ENCODE assay signal across 8 mouse cellular contexts in genomic region chr15:100754805-100755497, GRCm38 (mm10). TPM values are rescaled to one million over a fixed set of nuclear protein-coding genes. Genes with fewer than 3 reads are reported as not detected.
A peak's percentile ranks its signal among the peaks of the same experiment; 100 is the strongest.
DNase-seq lines count a peak whose midpoint lies in the region; ATAC-seq and TF ChIP-seq lines count a peak whose summit lies in the region.

No protein-coding gene starts in this region.

- intact Hi-C loops in heart, postnatal 10 days (cut with DNase I), result loop anchor here (5.0 kb wide), 2 partner anchors 242 to 287 kb away; no protein-coding TSS in a partner anchor

- no peak overlapping the region for H3K27ac ChIP-seq in midbrain, embryonic 12.5 days (replicated peaks)
- no peak overlapping the region for H3K27ac ChIP-seq in midbrain, embryonic 10.5 days (replicated peaks)
- H3K27ac ChIP-seq in bone marrow macrophage, adult 2 months (ENCODE audit: insufficient read depth, low read depth, low read length), result no peak overlapping the region

- 0 out of 2 replicates have a peak overlapping the region, but pooled peaks have one; percentile 11 for H3K9ac ChIP-seq in midbrain, embryonic 12.5 days (replicated peaks)

- TF ChIP-seq CTCF in bone marrow macrophage, adult 2 months (IDR thresholded peaks at IDR 0.05; ENCODE audit: low read depth, low read length), result 0 out of 2 replicates have a peak, but pooled peaks have one; percentile 27

- no peak for TF ChIP-seq POLR2A in bone marrow macrophage, adult 2 months (IDR thresholded peaks at IDR 0.05; ENCODE audit: borderline replicate concordance, low read depth, low read length)

- H3K4me3 ChIP-seq in midbrain, embryonic 12.5 days, result no peak overlapping the region
- H3K4me3 ChIP-seq in midbrain, embryonic 10.5 days, result no peak overlapping the region
- no peak overlapping the region; the same call in 1 of the 2 replicates for H3K4me3 ChIP-seq in bone marrow macrophage, adult 2 months (ENCODE audit: insufficient read depth, low read length)

- H3K36me3 ChIP-seq in midbrain, embryonic 12.5 days, result no peaks in the 10 kb centered on the region
- no peaks in the 10 kb centered on the region for H3K36me3 ChIP-seq in midbrain, embryonic 10.5 days

- peaks cover 13% of the 10 kb centered on the region for H3K4me1 ChIP-seq in midbrain, embryonic 12.5 days
- H3K4me1 ChIP-seq in midbrain, embryonic 10.5 days, result peaks cover 24% of the 10 kb centered on the region
- peaks cover 19% of the 10 kb centered on the region for H3K4me1 ChIP-seq in bone marrow macrophage, adult 2 months (ENCODE audit: control insufficient read depth, insufficient read depth, low read length)

- 0 out of 2 replicates have a peak overlapping the region, but pooled peaks have one; percentile 13 for H3K4me2 ChIP-seq in midbrain, embryonic 12.5 days (replicated peaks)

- ATAC-seq in midbrain, embryonic 12.5 days (ENCODE audit: low FRiP score, low read depth), result no peak

- DNase-seq in midbrain, embryonic 10.5 days (ENCODE audit: low spot score), result no peak
- peak; percentile 45 to 55 for DNase-seq in heart, postnatal 10 days
- DNase-seq in kidney, postnatal 36 days, result peak; percentile 76 to 77
- DNase-seq in naive thymus-derived CD4-positive, alpha-beta T cell, adult 2 months (ENCODE audit: low read depth), result peak; percentile 92
- DNase-seq in layer of hippocampus, postnatal 36 days, result no peak
- no peak for DNase-seq in layer of hippocampus, postnatal 14 days (ENCODE audit: low spot score in 2 of 2)

- no peaks in the 10 kb centered on the region for H3K9me3 ChIP-seq in midbrain, embryonic 12.5 days
- no peaks in the 10 kb centered on the region for H3K9me3 ChIP-seq in midbrain, embryonic 10.5 days (replicated peaks)

- WGBS in midbrain, embryonic 12.5 days, result 11% methylated on average over 11 of the region's 11 CpGs
- 15% methylated on average over 11 of the region's 11 CpGs for WGBS in midbrain, embryonic 10.5 days

- H3K27me3 ChIP-seq in midbrain, embryonic 12.5 days, result peaks cover 4% of the 10 kb centered on the region; the same call in 1 of the 2 replicates
- H3K27me3 ChIP-seq in midbrain, embryonic 10.5 days (ENCODE audit: low read depth, poor library complexity, severe bottlenecking), result peaks cover 9% of the 10 kb centered on the region; the same call in 1 of the 2 replicates

RNA-seq across cellular contexts. Expression of gene Slc4a8, which starts 6.6 kb away (rescaled TPM):
- polyA plus RNA-seq in midbrain, embryonic 12.5 days (2016; fragmentation: Nextera tagmentation; extraction: Ambion mirVana), result 13.1 and 16.0 TPM in 2 replicates
- 8.4 and 10.2 TPM in 2 replicates for polyA plus RNA-seq in midbrain, embryonic 10.5 days (2016; fragmentation: Nextera tagmentation; extraction: Ambion mirVana)
- polyA plus RNA-seq in bone marrow macrophage, adult 2 months (2012; ENCODE audit: insufficient read depth, insufficient read length, missing spikeins), result 0.85 TPM in 1 of 2 replicates, not detected in the other
- total RNA-seq in heart, postnatal 10 days (2021), result 1 to 10 TPM; 2.6 to 7.8 TPM
- total RNA-seq in layer of hippocampus, postnatal 36 days (2021), result 10 to 100 TPM; 79.4 to 90.0 TPM
- total RNA-seq in layer of hippocampus, postnatal 14 days (2021), result 10 to 100 TPM; 79.1 to 82.0 TPM

RNA-seq across cellular contexts. Expression of gene Galnt6, which starts 25.8 kb away (rescaled TPM):
- 0.08 and 0.18 TPM in 2 replicates for polyA plus RNA-seq in midbrain, embryonic 12.5 days (2016; fragmentation: Nextera tagmentation; extraction: Ambion mirVana)
- polyA plus RNA-seq in midbrain, embryonic 10.5 days (2016; fragmentation: Nextera tagmentation; extraction: Ambion mirVana), result 0.07 and 0.09 TPM in 2 replicates
- 11.5 and 14.9 TPM in 2 replicates for polyA plus RNA-seq in bone marrow macrophage, adult 2 months (2012; ENCODE audit: insufficient read depth, insufficient read length, missing spikeins)
- total RNA-seq in heart, postnatal 10 days (2021), result 1 to 10 TPM; 1.7 TPM
- 1 to 10 TPM; 5.5 to 6.0 TPM for total RNA-seq in layer of hippocampus, postnatal 36 days (2021)
- total RNA-seq in layer of hippocampus, postnatal 14 days (2021), result 1 to 10 TPM; 2.0 to 2.1 TPM

Comparison
In these comparisons a context has a peak if more than half of its experiments do, and no peak if none do; other contexts are left out.
1. DNase-seq: peak in heart, postnatal 10 days (2 of 2), kidney, postnatal 36 days (2 of 2) and naive thymus-derived CD4-positive, alpha-beta T cell, adult 2 months (single experiment); none in midbrain, embryonic 10.5 days (single experiment), layer of hippocampus, postnatal 36 days (0 of 2) and layer of hippocampus, postnatal 14 days (0 of 2).
2. RNA of gene Slc4a8, which starts 6.6 kb away (total RNA-seq): 79.4 to 90.0 TPM in layer of hippocampus, postnatal 36 days and 79.1 to 82.0 TPM in layer of hippocampus, postnatal 14 days; 2.6 to 7.8 TPM in heart, postnatal 10 days; every median in the first group is over 4 times any median in the second.